Mouse (Mus musculus) layer of hippocampus, adult 11-12 months (tissue): ENCODE data around the gene Pacs2.
A peak's percentile ranks its signal among the peaks of the same experiment; 100 is the strongest.

Experiments
- DNase-seq: peaks from one replicate; pipeline ENCODE4 v3.0.0; 2022; ENCODE audit warnings: low spot score

The Pacs2 gene

GRCm38 (mm10) chr12:113044916-113045677 is 30.8 kb downstream of the Pacs2 start:
- peak; percentile 39 for DNase-seq

- no peak for DNase-seq
Observed at GRCm38 (mm10) chr12:113046861-113047260, 32.6 kb downstream of the Pacs2 start.

GRCm38 (mm10) chr12:113048103-113048502 is 33.8 kb downstream of the Pacs2 start:
- no peak for DNase-seq

- no peak for DNase-seq
Observed at GRCm38 (mm10) chr12:113049836-113050235, 35.5 kb downstream of the Pacs2 start.

GRCm38 (mm10) chr12:113050671-113051070 is 36.4 kb downstream of the Pacs2 start:
- no peak for DNase-seq

GRCm38 (mm10) chr12:113051628-113052403 is 37.5 kb downstream of the Pacs2 start:
- DNase-seq = no peak

- DNase-seq = no peak
Observed at GRCm38 (mm10) chr12:113056089-113056488, 41.8 kb downstream of the Pacs2 start.

GRCm38 (mm10) chr12:113060178-113060577 is 45.9 kb downstream of the Pacs2 start:
- DNase-seq = no peak

- no peak for DNase-seq
Observed at GRCm38 (mm10) chr12:113061606-113062005, 47.3 kb downstream of the Pacs2 start.

- DNase-seq = no peak
Observed at GRCm38 (mm10) chr12:113062201-113062600, 47.9 kb downstream of the Pacs2 start.

- DNase-seq = no peak
Observed at GRCm38 (mm10) chr12:113063700-113064099, 49.4 kb downstream of the Pacs2 start.

GRCm38 (mm10) chr12:113068002-113068401 is 53.7 kb downstream of the Pacs2 start:
- no peak for DNase-seq

- DNase-seq = no peak
Observed at GRCm38 (mm10) chr12:113069389-113069788, 55.1 kb downstream of the Pacs2 start.

- DNase-seq = no peak
Observed at GRCm38 (mm10) chr12:113071321-113071720, 57.0 kb downstream of the Pacs2 start.

GRCm38 (mm10) chr12:113071827-113072226 is 57.5 kb downstream of the Pacs2 start:
- no peak for DNase-seq

GRCm38 (mm10) chr12:113073420-113074328 is 59.4 kb downstream of the Pacs2 start:
- no peak for DNase-seq

- DNase-seq = peak; percentile 86
Observed at GRCm38 (mm10) chr12:113074329-113075062, 60.2 kb downstream of the Pacs2 start, which contains the start of gene Tex22. Tex22 (plus strand) TSS chr12:113074502.

GRCm38 (mm10) chr12:113075063-113075454 is 60.8 kb downstream of the Pacs2 start:
- DNase-seq = peak; percentile 88

- no peak for DNase-seq
Observed at GRCm38 (mm10) chr12:113075486-113075885, 61.2 kb downstream of the Pacs2 start.

- no peak for DNase-seq
Observed at GRCm38 (mm10) chr12:113087276-113087675, 73.0 kb downstream of the Pacs2 start.

- DNase-seq = no peak
Observed at GRCm38 (mm10) chr12:113088026-113088425, 73.7 kb downstream of the Pacs2 start.
